Mouse (Mus musculus) MEL (cell line): ENCODE data around the gene Dop1b. TPM values are rescaled to one million over a fixed set of nuclear protein-coding genes. Genes with fewer than 3 reads are reported as not detected.

ENCODE experiments used
- DNase-seq: peaks from one replicate; pipeline ENCODE4 v3.0.0; 2011; ENCODE audit warnings: low read depth, low spot score
- H3K27ac ChIP-seq: 2 replicates; pipeline ENCODE4 v1.5.1; 2012; ENCODE audit warnings: low read depth, mild to moderate bottlenecking, control low read depth, low read length, moderate library complexity; ENCODE audit not compliant: control insufficient read depth
- H3K27me3 ChIP-seq, 2 experiments: fragments of 150-350 bp in 1 of 2; sonication (generic) in 1 of 2; 2 replicates each; pipeline ENCODE4 v1.6.1; 2012; ENCODE audit warnings: low read length in 2 of 2, mild to moderate bottlenecking in 2 of 2, improper control_type of control experiment in 1 of 2, moderate library complexity in 1 of 2; ENCODE audit not compliant: insufficient read depth in 2 of 2, control insufficient read depth in 1 of 2
- H3K36me3 ChIP-seq, 2 experiments: 2 replicates each; pipeline ENCODE4 v1.6.1; 2012 to 2014; ENCODE audit warnings: low read length in 2 of 2, improper control_type of control experiment in 1 of 2, inconsistent platforms in 1 of 2, mild to moderate bottlenecking in 1 of 2; ENCODE audit not compliant: insufficient read depth in 2 of 2, control insufficient read depth in 1 of 2
- H3K4me1 ChIP-seq, 2 experiments: fragments of 150-350 bp in 1 of 2; sonication (generic) in 1 of 2; 2 replicates each; pipeline ENCODE4 v1.6.1; 2012; ENCODE audit warnings: low read length in 2 of 2, improper control_type of control experiment in 1 of 2, mild to moderate bottlenecking in 1 of 2; ENCODE audit not compliant: insufficient read depth in 2 of 2, control insufficient read depth in 1 of 2
- H3K4me3 ChIP-seq, 2 experiments: fragments of 150-350 bp in 1 of 2; sonication (generic) in 1 of 2; 2 replicates each; pipeline ENCODE4 v1.5.1; 2012; ENCODE audit warnings: low read depth in 2 of 2, low read length in 2 of 2, mild to moderate bottlenecking in 2 of 2, moderate library complexity in 2 of 2, control low read depth in 1 of 2, improper control_type of control experiment in 1 of 2; ENCODE audit not compliant: control insufficient read depth in 1 of 2, insufficient read depth in 1 of 2
- H3K79me2 ChIP-seq: 2 replicates; pipeline ENCODE4 v1.6.1; 2012; ENCODE audit warnings: mild to moderate bottlenecking, low read length, moderate library complexity; ENCODE audit not compliant: control insufficient read depth, poor library complexity, insufficient read depth
- H3K9ac ChIP-seq: 2 replicates; pipeline ENCODE4 v1.6.1; 2012; ENCODE audit warnings: low read depth, mild to moderate bottlenecking, control low read depth, low read length, moderate library complexity; ENCODE audit not compliant: control insufficient read depth, poor library complexity, severe bottlenecking
- H3K9me3 ChIP-seq: fragments of 150-350 bp; sonication (generic); replicated peaks from 2 replicates; pipeline ENCODE4 v1.6.1; 2012; ENCODE audit warnings: mild to moderate bottlenecking, low read length, improper control_type of control experiment, moderate library complexity; ENCODE audit not compliant: insufficient read depth
- BHLHE40 ChIP-seq: IDR thresholded peaks from 2 replicates; pipeline ENCODE4 v1.6.1; 2012; ENCODE audit warnings: low read depth, mild to moderate bottlenecking, inconsistent platforms, low read length, improper control_type of control experiment, borderline replicate concordance
- CHD1 ChIP-seq: IDR thresholded peaks from 2 replicates; pipeline ENCODE4 v1.6.1; 2012; ENCODE audit warnings: low read depth, mild to moderate bottlenecking, inconsistent platforms, low read length, improper control_type of control experiment
- CTCF ChIP-seq, 3 experiments: IDR thresholded peaks in 2 of 3; conservative IDR thresholded peaks in 1 of 3; 2 replicates each; pipeline ENCODE4 v1.5.1; 2011 to 2012; ENCODE audit warnings: low read length in 3 of 3, low read depth in 2 of 3, mild to moderate bottlenecking in 2 of 3, improper control_type of control experiment in 1 of 3, inconsistent platforms in 1 of 3, mixed read lengths in 1 of 3, moderate library complexity in 1 of 3; ENCODE audit not compliant: control insufficient read depth in 1 of 3, insufficient read depth in 1 of 3, poor library complexity in 1 of 3, severe bottlenecking in 1 of 3
- E2F4 ChIP-seq: IDR thresholded peaks from 2 replicates; pipeline ENCODE4 v1.6.1; 2011; ENCODE audit warnings: low read depth, low read length, improper control_type of control experiment, borderline replicate concordance
- GATA1 ChIP-seq: IDR thresholded peaks from 2 replicates; pipeline ENCODE4 v1.6.1; 2011; ENCODE audit warnings: low read depth, low read length, improper control_type of control experiment
- HCFC1 ChIP-seq: IDR thresholded peaks from 2 replicates; pipeline ENCODE4 v1.6.1; 2012; ENCODE audit warnings: low read depth, mild to moderate bottlenecking, inconsistent platforms, low read length, improper control_type of control experiment, moderate library complexity
- JUND ChIP-seq: IDR thresholded peaks from 2 replicates; pipeline ENCODE4 v1.6.1; 2011; ENCODE audit warnings: low read depth, mild to moderate bottlenecking, improper control_type of control experiment, low read length
- MAZ ChIP-seq: IDR thresholded peaks from 2 replicates; pipeline ENCODE4 v1.6.1; 2012; ENCODE audit warnings: low read depth, mild to moderate bottlenecking, inconsistent platforms, low read length, improper control_type of control experiment
- MYB ChIP-seq: IDR thresholded peaks from 2 replicates; pipeline ENCODE4 v1.6.1; 2011; ENCODE audit warnings: mild to moderate bottlenecking, low read depth, low read length, improper control_type of control experiment
- NRF1 ChIP-seq: IDR thresholded peaks from 2 replicates; pipeline ENCODE4 v1.6.1; 2014; ENCODE audit warnings: low read depth, mild to moderate bottlenecking, inconsistent platforms, low read length, improper control_type of control experiment, moderate library complexity; ENCODE audit not compliant: poor library complexity, insufficient read depth, severe bottlenecking
- POLR2A ChIP-seq, 2 experiments: IDR thresholded peaks; 2 replicates each; pipeline ENCODE4 v1.6.1; 2011 to 2012; ENCODE audit warnings: low read length in 2 of 2, mild to moderate bottlenecking in 2 of 2, control low read depth in 1 of 2, improper control_type of control experiment in 1 of 2, low read depth in 1 of 2, moderate library complexity in 1 of 2; ENCODE audit not compliant: control insufficient read depth in 1 of 2, insufficient read depth in 1 of 2, poor library complexity in 1 of 2
- POLR2AphosphoS2 ChIP-seq: IDR thresholded peaks from 2 replicates; pipeline ENCODE4 v1.6.1; 2011; ENCODE audit warnings: low read length, improper control_type of control experiment
- POLR2AphosphoS5 ChIP-seq: IDR thresholded peaks from 2 replicates; pipeline ENCODE4 v1.6.1; 2012; ENCODE audit warnings: low read depth, borderline replicate concordance, mild to moderate bottlenecking, inconsistent platforms, low read length, moderate library complexity, mixed read lengths
- RAD21 ChIP-seq: IDR thresholded peaks from 2 replicates; pipeline ENCODE4 v1.6.1; 2011; ENCODE audit warnings: mild to moderate bottlenecking, low read depth, low read length, improper control_type of control experiment
- SIN3A ChIP-seq: IDR thresholded peaks from 2 replicates; pipeline ENCODE4 v1.6.1; 2012; ENCODE audit warnings: low read length, improper control_type of control experiment, inconsistent platforms
- SMC3 ChIP-seq: IDR thresholded peaks from 2 replicates; pipeline ENCODE4 v1.6.1; 2011; ENCODE audit warnings: low read depth, low read length, improper control_type of control experiment
- TAL1 ChIP-seq: IDR thresholded peaks from 2 replicates; pipeline ENCODE4 v1.6.1; 2012; ENCODE audit warnings: mild to moderate bottlenecking, inconsistent platforms, low read length, moderate library complexity, mixed read lengths
- TCF12 ChIP-seq: IDR thresholded peaks from 2 replicates; pipeline ENCODE4 v1.6.1; 2014; ENCODE audit warnings: low read depth, mild to moderate bottlenecking, inconsistent platforms, low read length, improper control_type of control experiment, moderate library complexity
- UBTF ChIP-seq: IDR thresholded peaks from 2 replicates; pipeline ENCODE4 v1.6.1; 2012; ENCODE audit warnings: low read depth, mild to moderate bottlenecking, inconsistent platforms, low read length, improper control_type of control experiment, moderate library complexity, borderline replicate concordance; ENCODE audit not compliant: insufficient read depth
- USF1 ChIP-seq: IDR thresholded peaks from 2 replicates; pipeline ENCODE4 v1.6.1; 2014; ENCODE audit warnings: low read depth, mild to moderate bottlenecking, inconsistent platforms, low read length, improper control_type of control experiment, moderate library complexity
- USF2 ChIP-seq, 2 experiments: IDR thresholded peaks; 2 replicates each; pipeline ENCODE4 v1.6.1; 2011 to 2012; ENCODE audit warnings: improper control_type of control experiment in 2 of 2, low read length in 2 of 2, borderline replicate concordance in 1 of 2, inconsistent platforms in 1 of 2, low read depth in 1 of 2, mild to moderate bottlenecking in 1 of 2; ENCODE audit not compliant: insufficient read depth in 1 of 2
- polyA plus RNA-seq, 2 experiments: library from polyadenylated mRNA; stranded (reverse) in 1 of 2; unstranded in 1 of 2; fragments of >175 nt in 1 of 2; fragments of >200 nt in 1 of 2; gene quantifications; 2 replicates each; pipeline versions ENCODE4 v1.2.1 to v1.2.4; 2012; ENCODE audit warnings: low replicate concordance in 2 of 2, low read depth in 1 of 2; ENCODE audit not compliant: insufficient read length in 2 of 2, insufficient read depth in 1 of 2, missing spikeins in 1 of 2
- total RNA-seq: library from RNA; depleted of rRNA; stranded (reverse); fragments of 300-350 nt; gene quantifications from 2 replicates; pipeline ENCODE4 v1.2.3, GENCODE M21; 2012

Dop1b gene
- total and polyA plus RNA-seq, 3 experiments, result 5.8 to 11.3 TPM; not detected in 1

- DNase-seq, result no peak
Measured at GRCm38 (mm10) chr16:93795391-93795790, 83.7 kb downstream of the Dop1b start.

GRCm38 (mm10) chr16:93797021-93797840 lies 85.5 kb downstream of the Dop1b start:
- Histone ChIP-seq H3K4me3 (no peak overlapping the region), H3K4me1 (no peaks in the 10 kb centered on the region), H3K36me3 (no peaks in the 10 kb centered on the region), H3K9ac (no peak overlapping the region), H3K79me2 (no peaks in the 10 kb centered on the region), H3K27me3 (no peaks in the 10 kb centered on the region), H3K27ac (no peak overlapping the region), H3K9me3 (no peaks in the 10 kb centered on the region)
- TF ChIP-seq SMC3 (no peak), SIN3A (no peak), JUND (no peak), POLR2AphosphoS5 (no peak)
- no peak for DNase-seq

More at GRCm38 (mm10) chr16:93795391-93795790, 83.7 kb downstream of the Dop1b start:
- Histone ChIP-seq H3K4me1 (no peaks in the 10 kb centered on the region), H3K9ac (no peak overlapping the region), H3K27me3 (no peaks in the 10 kb centered on the region), H3K36me3 (no peaks in the 10 kb centered on the region), H3K4me3 (no peak overlapping the region), H3K9me3 (no peaks in the 10 kb centered on the region), H3K27ac (no peak overlapping the region), H3K79me2 (no peaks in the 10 kb centered on the region)
- no peak for TF ChIP-seq HCFC1
- no peak for TF ChIP-seq CTCF (IDR thresholded peaks at IDR 0.05 in 2 of 3, conservative IDR thresholded peaks at IDR 0.05 in 1 of 3; ENCODE audit: control insufficient read depth in 1 of 3, insufficient read depth in 1 of 3, low read depth in 2 of 3, low read length in 3 of 3, poor library complexity in 1 of 3, severe bottlenecking in 1 of 3)
- TF ChIP-seq USF1, result peak; percentile 45
- TF ChIP-seq RAD21, result no peak
- peak in 1 of 2 experiments; percentile 20; a peak in 1 of 4 replicates for TF ChIP-seq USF2 (IDR thresholded peaks at IDR 0.05; ENCODE audit: borderline replicate concordance in 1 of 2, insufficient read depth in 1 of 2, low read depth in 1 of 2, low read length in 2 of 2)

DNA sequence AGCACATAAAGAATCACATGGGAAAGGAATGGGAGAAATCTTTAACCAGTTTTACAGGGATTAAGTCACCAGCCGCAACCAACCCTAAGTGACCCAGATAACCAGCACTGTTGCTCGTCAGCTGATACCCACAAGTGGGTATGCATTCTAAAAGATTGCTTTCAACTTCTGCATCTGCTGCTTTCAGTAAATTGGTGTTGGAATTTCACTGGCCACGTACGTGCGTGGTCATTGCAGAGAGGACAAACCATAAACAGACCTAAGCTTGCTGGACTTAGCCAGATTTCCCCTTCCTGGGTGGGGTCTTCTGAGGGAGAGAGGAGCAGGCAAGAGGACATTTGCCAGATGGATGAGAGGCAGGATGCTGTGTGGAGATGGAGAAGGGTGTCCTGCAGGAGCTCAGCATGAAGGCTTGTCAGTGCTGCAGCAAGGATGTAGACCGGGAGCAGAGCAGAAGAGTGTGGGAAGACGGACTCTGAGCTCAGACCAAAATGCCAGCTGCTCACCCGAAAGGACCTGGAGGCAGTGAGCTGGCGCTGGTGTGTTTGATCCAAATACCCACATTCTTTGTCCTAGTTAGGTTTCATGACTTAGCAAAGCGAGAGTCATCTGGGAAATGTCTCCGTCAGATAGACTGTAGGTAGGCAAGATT lies 86.3 kb downstream of the Dop1b start:
- no peak for DNase-seq
- TF ChIP-seq POLR2A (IDR thresholded peaks at IDR 0.05; ENCODE audit: control insufficient read depth in 1 of 2, insufficient read depth in 1 of 2, low read depth in 1 of 2, low read length in 2 of 2, poor library complexity in 1 of 2), result no peak
- no peak for TF ChIP-seq CHD1
- TF ChIP-seq TAL1, result no peak
- TF ChIP-seq POLR2AphosphoS2, result no peak
- no peak for TF ChIP-seq SIN3A
- no peak for TF ChIP-seq BHLHE40
- TF ChIP-seq TCF12, result no peak
- no peak for TF ChIP-seq NRF1
- no peak for TF ChIP-seq USF1
- no peak for TF ChIP-seq GATA1
- TF ChIP-seq CTCF (IDR thresholded peaks at IDR 0.05 in 2 of 3, conservative IDR thresholded peaks at IDR 0.05 in 1 of 3; ENCODE audit: control insufficient read depth in 1 of 3, insufficient read depth in 1 of 3, low read depth in 2 of 3, low read length in 3 of 3, poor library complexity in 1 of 3, severe bottlenecking in 1 of 3), result no peak
- TF ChIP-seq MAZ, result no peak
- no peak for TF ChIP-seq UBTF
- no peak for TF ChIP-seq E2F4
- TF ChIP-seq MYB, result no peak
- TF ChIP-seq SMC3, result no peak
- H3K27ac ChIP-seq, result no peak overlapping the region

More for the DNA sequence above, 86.3 kb downstream of the Dop1b start:
- H3K9ac ChIP-seq, result no peak overlapping the region
- H3K79me2 ChIP-seq, result no peaks in the 10 kb centered on the region
- H3K4me3 ChIP-seq, result no peak overlapping the region
- H3K27me3 ChIP-seq, result no peaks in the 10 kb centered on the region
- no peaks in the 10 kb centered on the region for H3K9me3 ChIP-seq
- H3K36me3 ChIP-seq, result no peaks in the 10 kb centered on the region
- H3K4me1 ChIP-seq, result no peaks in the 10 kb centered on the region
